Comparison of ENCODE assay signal across 23 mouse cellular contexts in genomic region chr7:144409682-144410081, GRCm38 (mm10).
DNase-seq lines count a peak whose midpoint lies in the region; ATAC-seq and TF ChIP-seq lines count a peak whose summit lies in the region.
"Had no signal": no experiment of that assay in that cellular context is flagged by ENCODE, and none has a peak within 500 bp of the region (broad histone marks: within the 10 kb centered on the region; RNA-seq: fewer than 3 reads in every experiment).

No protein-coding gene starts in this region.

- H3K36me3 ChIP-seq in ES-E14 (ENCODE audit: control insufficient read depth, insufficient read depth, low read length, poor library complexity, severe bottlenecking): no peaks in the 10 kb centered on the region
- H3K36me3 ChIP-seq in heart, embryonic 11.5 days (ENCODE audit: control insufficient read depth, insufficient read depth, low read length): no peaks in the 10 kb centered on the region
- H3K36me3 ChIP-seq: embryonic facial prominence, embryonic 15.5 days; heart, embryonic 12.5 days; heart, embryonic 15.5 days had no signal

- DNase-seq in cerebellum, postnatal 10 days: peak; percentile 73 to 76
- no peak for DNase-seq in cerebellum, adult 2 months
- peak; percentile 40 for DNase-seq in left cerebral cortex, postnatal 4 days
- DNase-seq in left cerebral cortex, adult 9 months (ENCODE audit: low spot score in 2 of 2): no peak
- DNase-seq in ES-E14 (ENCODE audit: low read depth, low spot score): no peak
- DNase-seq: adrenal gland, postnatal 10 days; adrenal gland, postnatal 36 days; cerebellum, adult 8-10 months; forebrain, postnatal 0 days; gastrocnemius, adult 2 months; gastrocnemius, postnatal 14 days; heart, adult 11 months; heart, postnatal 10 days; heart, postnatal 36 days had no signal

- ATAC-seq in heart, embryonic 11.5 days (replicated peaks; ENCODE audit: insufficient number of reproducible peaks, low FRiP score, low TSS enrichment): no peak
- ATAC-seq: forebrain, embryonic 14.5 days; forebrain, postnatal 0 days; intestine, postnatal 0 days had no signal

- intact Hi-C loops in left cerebral cortex, postnatal 4 days (cut with DNase I): no loop called here

- no peaks in the 10 kb centered on the region for H3K9me3 ChIP-seq in ES-E14 (ENCODE audit: control insufficient read depth, insufficient read depth, low read depth, low read length)
- H3K9me3 ChIP-seq in heart, embryonic 11.5 days (replicated peaks; ENCODE audit: control insufficient read depth, low read length): no peaks in the 10 kb centered on the region
- H3K9me3 ChIP-seq: embryonic facial prominence, embryonic 12.5 days; embryonic facial prominence, embryonic 15.5 days; heart, embryonic 12.5 days; heart, embryonic 15.5 days; hindbrain, embryonic 12.5 days; hindbrain, embryonic 15.5 days had no signal

- WGBS in cerebellum, adult 2 months: 55% methylated on average over 18 of the region's 18 CpGs
- WGBS in heart, embryonic 11.5 days (ENCODE audit: insufficient replicate concordance): 66% methylated on average over 18 of the region's 18 CpGs

- TF ChIP-seq CTCF in cerebellum, adult 2 months (IDR thresholded peaks at IDR 0.05; ENCODE audit: borderline replicate concordance, insufficient read depth, low read depth, low read length): no peak

- in situ Hi-C loops in ES-E14 (cut with MboI; ENCODE audit: low sequenced_read_pairs in 2 of 2, unreplicated experiment in 2 of 2): no loop called here

- no peaks in the 10 kb centered on the region for H3K27me3 ChIP-seq in cerebellum, adult 2 months (ENCODE audit: control insufficient read depth, insufficient read depth, low read length)
- peaks cover 17% of the 10 kb centered on the region; the same call in 1 of the 2 replicates for H3K27me3 ChIP-seq in heart, embryonic 11.5 days (ENCODE audit: control insufficient read depth, insufficient read depth, low read length)
- H3K27me3 ChIP-seq: embryonic facial prominence, embryonic 12.5 days; embryonic facial prominence, embryonic 15.5 days; hindbrain, embryonic 12.5 days; hindbrain, embryonic 15.5 days had no signal

- no peak for TF ChIP-seq POLR2A in cerebellum, adult 2 months (IDR thresholded peaks at IDR 0.05; ENCODE audit: borderline replicate concordance, insufficient read depth, low read length)

- no peak overlapping the region; the same call in 1 of the 2 replicates for H3K9ac ChIP-seq in ES-E14 (ENCODE audit: insufficient read depth, low read depth, low read length, poor library complexity, severe bottlenecking)
- no peak overlapping the region for H3K9ac ChIP-seq in heart, embryonic 11.5 days (ENCODE audit: low read depth, low read length)
- H3K9ac ChIP-seq: embryonic facial prominence, embryonic 12.5 days; embryonic facial prominence, embryonic 15.5 days; forebrain, postnatal 0 days; heart, embryonic 12.5 days; heart, embryonic 15.5 days; hindbrain, embryonic 12.5 days; hindbrain, embryonic 15.5 days had no signal

- H3K4me2 ChIP-seq in heart, embryonic 11.5 days: no peak overlapping the region
- H3K4me2 ChIP-seq: embryonic facial prominence, embryonic 12.5 days; embryonic facial prominence, embryonic 15.5 days; heart, embryonic 12.5 days; heart, embryonic 15.5 days; hindbrain, embryonic 12.5 days; hindbrain, embryonic 15.5 days had no signal

- H3K27ac ChIP-seq in cerebellum, adult 2 months (ENCODE audit: insufficient read depth, low read length): no peak overlapping the region
- H3K27ac ChIP-seq in ES-E14 (ENCODE audit: insufficient read depth, low read depth, low read length, poor library complexity, severe bottlenecking): no peak overlapping the region
- no peak overlapping the region for H3K27ac ChIP-seq in heart, embryonic 11.5 days (ENCODE audit: low read depth, low read length)
- H3K27ac ChIP-seq: embryonic facial prominence, embryonic 12.5 days; embryonic facial prominence, embryonic 15.5 days; gastrocnemius, adult 2 months; heart, embryonic 15.5 days; hindbrain, embryonic 12.5 days; hindbrain, embryonic 15.5 days had no signal

- H3K4me1 ChIP-seq in cerebellum, adult 2 months (ENCODE audit: control insufficient read depth, insufficient read depth, low read length): peaks cover 14% of the 10 kb centered on the region
- H3K4me1 ChIP-seq in ES-E14 (ENCODE audit: control insufficient read depth in 2 of 2, insufficient read depth in 2 of 2, low read length in 2 of 2, poor library complexity in 1 of 2): peaks cover 0 to 7% of the 10 kb centered on the region in 2 experiments; a peak in 1 of 4 replicates
- H3K4me1 ChIP-seq in heart, embryonic 11.5 days (ENCODE audit: control insufficient read depth, insufficient read depth, low read length): peaks cover 9% of the 10 kb centered on the region
- H3K4me1 ChIP-seq: heart, embryonic 15.5 days had no signal

- no peak overlapping the region for H3K4me3 ChIP-seq in cerebellum, adult 2 months (replicated peaks; ENCODE audit: insufficient read depth, low read depth, low read length)
- peak overlapping the region; percentile 40 to 43; a peak in 3 of 4 replicates for H3K4me3 ChIP-seq in ES-E14 (ENCODE audit: insufficient read depth in 1 of 2, low read depth in 1 of 2, low read length in 2 of 2, poor library complexity in 1 of 2, severe bottlenecking in 1 of 2)
- H3K4me3 ChIP-seq in heart, embryonic 11.5 days (ENCODE audit: low read depth, low read length): no peak overlapping the region
- H3K4me3 ChIP-seq: embryonic facial prominence, embryonic 12.5 days; embryonic facial prominence, embryonic 15.5 days; gastrocnemius, adult 2 months; heart, embryonic 12.5 days; heart, embryonic 15.5 days; hindbrain, embryonic 12.5 days; hindbrain, embryonic 15.5 days had no signal

TF ChIP-seq in ES-E14, 5 proteins besides CTCF, POLR2A, EP300 and RAD21:
- TF ChIP-seq CHD2 (IDR thresholded peaks at IDR 0.05; ENCODE audit: low read depth, low read length) (no peak), ZC3H11A (IDR thresholded peaks at IDR 0.05; ENCODE audit: borderline replicate concordance, low read depth, low read length) (no peak), HCFC1 (IDR thresholded peaks at IDR 0.05; ENCODE audit: borderline replicate concordance, insufficient read depth, low read length) (no peak), ZNF384 (IDR thresholded peaks at IDR 0.05; ENCODE audit: low read depth, low read length) (no peak), MAFK (IDR thresholded peaks at IDR 0.05; ENCODE audit: insufficient read depth, low read depth, low read length) (no peak)

Comparison
In these comparisons a context has a peak if more than half of its experiments do, and no peak if none do; other contexts are left out.
1. DNase-seq: peak in cerebellum, postnatal 10 days (2 of 2) and left cerebral cortex, postnatal 4 days (single experiment); none in cerebellum, adult 2 months (0 of 2), left cerebral cortex, adult 9 months (0 of 2) and ES-E14 (single experiment).
2. H3K4me3 ChIP-seq: peak in ES-E14 (2 of 2); none in cerebellum, adult 2 months (single experiment) and heart, embryonic 11.5 days (single experiment).